Mouse (Mus musculus): Measurements from ENCODE around the gene Gnb4. TPM values are rescaled to one million over a fixed set of nuclear protein-coding genes. Genes with fewer than 3 reads are reported as not detected.

Gnb4 gene
- polyA plus RNA-seq (2015; fragmentation: Nextera tagmentation; extraction: Ambion mirVana): 29.2 and 36.8 TPM in 2 replicates

DNA sequence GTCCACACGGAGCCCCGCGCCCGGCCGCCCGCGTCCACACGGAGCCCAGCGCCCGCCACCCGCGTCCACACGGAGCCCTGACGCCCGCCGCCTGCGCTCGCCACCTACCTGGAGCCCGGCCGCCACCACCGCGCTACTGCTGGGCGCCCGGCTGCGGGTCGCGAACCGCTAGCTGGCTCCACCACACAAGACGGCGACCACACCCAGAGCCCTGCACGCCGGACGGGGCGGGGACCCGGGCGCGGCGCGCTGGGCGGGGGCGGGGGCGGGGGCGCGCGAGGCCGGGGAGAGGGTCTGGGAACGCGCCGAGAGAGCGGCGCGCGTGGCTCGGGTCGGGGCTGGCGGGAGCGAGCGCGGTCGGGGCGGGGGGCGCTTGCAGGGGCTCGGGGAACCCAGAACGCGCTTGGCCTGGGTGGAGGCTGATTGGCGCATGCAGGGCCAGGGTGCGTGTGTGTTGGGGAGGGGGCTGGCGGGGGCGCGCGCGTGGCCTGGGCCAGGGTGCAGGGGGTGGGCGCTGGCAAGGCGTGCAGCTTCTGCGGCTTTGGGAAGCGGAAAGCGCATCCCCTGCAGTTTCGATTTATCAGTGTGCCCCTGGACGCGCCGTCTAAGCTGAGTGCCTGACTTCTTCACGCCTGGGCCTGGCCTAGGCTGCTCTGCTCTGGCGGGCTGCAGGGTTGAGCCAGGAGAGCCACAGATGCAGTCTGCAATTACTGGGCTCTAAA lies at the start of gene Gnb4:
Gene Gnb4, minus strand, starts transcription at position 255 of the 722 bp plus-strand sequence.

Other genes with a start within 250 kb of the Gnb4 start
- 5.0 and 7.6 TPM in 2 replicates for gene Pik3ca, start 218.9 kb downstream of the Gnb4 start, polyA plus RNA-seq (2015; fragmentation: Nextera tagmentation; extraction: Ambion mirVana)
- gene Kcnmb3, start 124.4 kb downstream of the Gnb4 start, polyA plus RNA-seq (2015; fragmentation: Nextera tagmentation; extraction: Ambion mirVana): 0.07 TPM in 1 of 2 replicates, not detected in the other
- gene Zfp639, start 106.3 kb downstream of the Gnb4 start, polyA plus RNA-seq (2015; fragmentation: Nextera tagmentation; extraction: Ambion mirVana): 35.5 and 36.0 TPM in 2 replicates
- 14.5 and 21.3 TPM in 2 replicates for gene Mfn1, start 87.1 kb downstream of the Gnb4 start, polyA plus RNA-seq (2015; fragmentation: Nextera tagmentation; extraction: Ambion mirVana)
- 94.6 and 102 TPM in 2 replicates for gene Actl6a, start 89.7 kb upstream of the Gnb4 start, polyA plus RNA-seq (2015; fragmentation: Nextera tagmentation; extraction: Ambion mirVana)
- gene Ndufb5, start 120.4 kb upstream of the Gnb4 start, polyA plus RNA-seq (2015; fragmentation: Nextera tagmentation; extraction: Ambion mirVana): 161 and 167 TPM in 2 replicates
- gene Mrpl47, start 121.0 kb upstream of the Gnb4 start, polyA plus RNA-seq (2015; fragmentation: Nextera tagmentation; extraction: Ambion mirVana): 19.1 and 26.0 TPM in 2 replicates
- gene Usp13, start 201.0 kb upstream of the Gnb4 start, polyA plus RNA-seq (2015; fragmentation: Nextera tagmentation; extraction: Ambion mirVana): 0.40 and 0.90 TPM in 2 replicates